Mouse (Mus musculus): ENCODE results near the gene Dusp6.
"Not testable (repeated sequence)": the region's sequence is repeated elsewhere in the genome, so short reads cannot be mapped to it uniquely, and the experiment has no call there.

Dusp6 gene

DNA sequence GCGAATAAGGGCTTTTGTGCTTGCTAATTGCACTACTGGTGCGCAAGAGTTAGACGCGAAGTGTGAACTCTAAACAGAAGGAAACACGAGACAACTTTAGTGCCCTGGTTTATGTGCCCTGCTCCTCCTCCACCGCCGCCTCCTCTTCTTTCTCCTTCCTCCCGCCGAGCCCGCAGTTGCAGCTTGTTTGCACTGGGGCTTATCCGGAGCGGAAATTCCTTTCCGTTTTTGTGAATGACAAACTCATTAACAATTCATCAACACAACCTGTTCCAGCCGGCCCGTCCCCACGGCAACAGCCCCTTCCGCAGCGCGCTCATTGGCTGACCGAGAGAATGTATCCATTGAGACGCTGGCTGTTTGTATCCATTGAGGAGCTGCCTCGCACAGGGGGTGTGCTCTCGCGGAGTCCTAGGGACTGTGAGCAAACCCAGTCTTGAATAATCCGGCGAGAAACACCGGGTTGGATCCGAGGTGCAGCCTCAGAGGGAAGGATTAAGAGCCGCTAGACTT is at the start of gene Dusp6:
TSS of gene Dusp6 (plus strand) at position 365 of the 513 bp plus-strand sequence.
- CTCF ChIA-PET: interaction anchor here in 1 of 4 experiments (0.5 kb wide), 1 partner anchor 97 kb away, joined by 3 read pairs; no protein-coding TSS in a partner anchor
- POLR2A ChIA-PET: interaction anchor here (0.5 to 4.4 kb wide), 34 partner anchors 8 to 353 kb away, joined by 3 to 24 read pairs (median 4); partner anchors contain the start of gene Galnt4 (in 1 of the 4)

GRCm38 (mm10) chr10:99214421-99215299 is 48.4 kb upstream of the Dusp6 start:
- CTCF ChIA-PET: interaction anchor here in 1 of 4 experiments (1.1 kb wide), 1 partner anchor 52 kb away, joined by 8 read pairs; no protein-coding TSS in a partner anchor
- POLR2A ChIA-PET: interaction anchor here in 2 of 4 experiments (0.9 to 2.7 kb wide), 10 partner anchors 9 to 49 kb away, joined by 3 to 12 read pairs (median 4); partner anchors contain the start of gene Dusp6 (in 2 of the 2)

GRCm38 (mm10) chr10:99216570-99216969 is 46.5 kb upstream of the Dusp6 start:
- POLR2A ChIA-PET: interaction anchor here in 1 of 4 experiments (0.6 to 2.7 kb wide), 5 partner anchors 9 to 245 kb away, joined by 3 to 12 read pairs (median 3); no protein-coding TSS in a partner anchor
- CTCF ChIA-PET: not testable (repeated sequence)

- CTCF ChIA-PET: interaction anchor here in 1 of 4 experiments (0.6 kb wide), 1 partner anchor 27 kb away, joined by 3 read pairs; no protein-coding TSS in a partner anchor
- POLR2A ChIA-PET: no interaction called here
Observed at GRCm38 (mm10) chr10:99221540-99221939, 41.5 kb upstream of the Dusp6 start.

DNA sequence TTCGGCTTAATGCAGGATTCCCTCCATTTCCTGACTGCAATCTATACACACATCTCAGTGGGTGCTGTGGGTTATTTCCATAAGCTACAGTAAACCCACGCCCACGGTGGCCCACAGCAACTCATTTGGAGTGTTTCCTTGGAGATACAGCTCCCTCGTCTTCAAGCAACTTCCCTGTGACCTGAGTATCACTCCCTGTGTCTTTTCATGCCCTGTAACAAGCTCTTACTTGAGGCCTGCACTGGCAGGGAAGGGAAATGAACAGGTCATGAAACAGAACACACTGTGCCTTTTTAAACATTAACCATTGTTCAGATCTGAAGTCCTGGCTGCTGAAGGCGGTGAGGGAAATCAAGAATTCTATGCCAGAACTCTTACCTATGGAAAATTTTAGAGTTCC is 40.3 kb upstream of the Dusp6 start:
- ChIA-PET CTCF (no interaction called here), POLR2A (interaction anchor here in 2 of 4 experiments (0.7 to 1.0 kb wide), 2 partner anchors 31 to 40 kb away, joined by 3 read pairs; partner anchors contain the start of gene Dusp6 (in 1 of the 2))

DNA sequence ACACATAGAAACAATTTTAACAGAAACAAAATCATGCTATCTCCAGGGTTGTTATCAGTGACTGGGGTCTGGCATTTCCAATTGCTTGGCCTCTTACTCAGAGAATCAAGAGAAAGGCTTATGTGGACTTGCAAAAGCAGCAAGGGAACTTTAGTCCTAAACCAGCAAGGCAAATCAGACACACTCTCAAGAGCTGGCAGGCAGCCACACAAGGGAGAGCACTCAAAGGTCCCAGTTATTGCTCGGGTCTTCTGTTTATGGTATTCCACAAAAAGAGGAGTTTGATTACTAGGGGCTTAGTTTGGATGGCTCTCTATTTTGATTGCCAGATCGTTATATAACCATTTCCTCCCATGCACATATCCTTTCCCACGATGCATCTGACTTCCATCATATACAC is 38.8 kb upstream of the Dusp6 start:
- ChIA-PET POLR2A (interaction anchor here in 1 of 4 experiments (0.9 kb wide), 1 partner anchor 9 kb away, joined by 3 read pairs; no protein-coding TSS in a partner anchor), CTCF (no interaction called here)

DNA sequence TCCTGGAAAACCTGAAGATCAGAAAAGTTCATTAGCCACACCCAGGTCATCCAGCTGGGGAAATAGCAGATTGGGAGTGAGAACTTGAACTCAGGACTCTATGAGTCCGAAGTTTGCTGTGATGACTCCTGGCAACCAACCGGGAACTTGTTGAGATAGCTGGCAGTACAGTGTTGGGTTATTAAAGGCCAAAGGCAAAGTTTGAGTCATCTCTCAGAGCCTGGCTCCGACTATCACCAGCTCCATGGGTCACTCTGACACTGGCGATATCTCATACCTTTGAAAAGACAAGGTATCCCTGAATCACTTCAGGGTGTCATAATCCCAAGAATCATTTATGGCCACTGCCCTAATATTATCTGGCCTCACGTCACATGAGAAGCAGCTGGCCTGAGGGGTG is 36.2 kb upstream of the Dusp6 start:
- ChIA-PET CTCF (no interaction called here), POLR2A (interaction anchor here in 2 of 4 experiments (0.5 to 1.5 kb wide), 2 partner anchors 16 to 26 kb away, joined by 3 to 4 read pairs; no protein-coding TSS in a partner anchor)

- CTCF ChIA-PET: interaction anchor here in 2 of 4 experiments (0.6 kb wide), 4 partner anchors 57 to 387 kb away, joined by 3 to 7 read pairs (median 4); no protein-coding TSS in a partner anchor
- POLR2A ChIA-PET: interaction anchor here (0.6 to 1.5 kb wide), 12 partner anchors 10 to 286 kb away, joined by 3 to 7 read pairs (median 4); no protein-coding TSS in a partner anchor
Observed at GRCm38 (mm10) chr10:99227968-99228864, 34.8 kb upstream of the Dusp6 start.

DNA sequence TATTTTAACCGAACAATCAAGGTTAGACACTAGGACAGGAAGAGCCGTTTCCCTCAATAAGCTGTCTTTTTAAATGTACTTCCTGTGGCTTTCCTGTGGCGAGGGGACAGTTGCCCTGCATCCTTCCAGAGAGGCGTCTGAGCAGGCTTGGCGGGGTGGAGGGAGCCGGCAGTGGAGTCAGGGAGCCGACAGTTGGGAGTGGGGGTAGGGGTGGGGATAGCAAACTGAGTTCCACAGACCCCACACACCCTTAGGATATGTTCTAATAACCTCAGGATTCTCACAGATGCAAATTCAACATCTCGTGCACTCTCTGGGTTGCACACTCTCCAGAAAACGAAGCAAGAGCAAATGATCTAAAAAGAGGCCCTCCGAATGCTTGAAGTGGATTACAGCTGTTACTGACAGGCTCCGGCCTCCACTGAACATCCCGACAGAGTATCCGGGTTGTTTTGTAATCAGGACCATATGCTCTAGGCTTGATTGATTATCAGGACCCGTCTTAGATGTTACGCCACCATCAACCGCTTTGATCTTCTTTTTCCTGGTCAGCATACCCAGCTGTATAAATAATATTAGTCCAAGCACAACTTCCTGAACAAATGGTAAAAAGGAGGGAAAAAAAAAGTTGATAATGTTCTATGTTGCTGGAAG is 33.9 kb upstream of the Dusp6 start:
- ChIA-PET CTCF (interaction anchor here in 2 of 4 experiments (0.6 kb wide), 3 partner anchors 56 to 342 kb away, joined by 3 to 7 read pairs (median 4); no protein-coding TSS in a partner anchor), POLR2A (interaction anchor here in 3 of 4 experiments (0.6 to 1.5 kb wide), 6 partner anchors 9 to 447 kb away, joined by 3 to 7 read pairs (median 4); no protein-coding TSS in a partner anchor)

DNA sequence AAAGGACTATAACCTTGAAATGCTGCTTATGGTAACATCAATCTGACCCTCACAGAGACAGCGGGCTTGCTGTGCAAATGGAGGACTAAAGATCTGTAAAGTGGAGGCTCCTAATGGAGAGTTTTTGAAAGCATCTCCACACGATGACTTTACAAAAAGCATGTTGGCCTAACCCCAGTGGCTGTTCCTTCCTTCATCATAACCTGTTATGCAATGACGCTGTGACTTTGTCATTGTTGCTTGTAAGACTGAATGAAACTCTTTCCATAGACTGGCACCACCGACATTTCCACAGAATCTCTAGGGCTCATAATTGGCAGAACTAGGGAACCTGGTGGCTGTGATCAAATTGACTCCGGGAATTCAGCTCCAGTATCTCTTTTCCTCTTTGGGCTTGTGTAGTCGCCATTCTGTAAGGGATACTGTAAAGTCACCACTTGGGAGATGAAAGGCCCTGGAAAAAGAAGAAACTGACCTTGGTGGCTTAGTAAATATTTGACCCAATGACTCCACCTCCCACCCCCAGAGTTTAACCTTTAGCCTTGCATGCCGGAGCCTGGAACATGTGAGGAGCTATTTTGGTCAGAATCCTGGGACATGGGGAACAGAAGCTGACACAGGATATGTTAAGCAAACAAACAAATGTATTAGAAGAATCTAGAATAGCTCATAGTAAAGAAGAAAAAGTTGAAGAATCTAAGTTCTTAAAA is 30.4 kb upstream of the Dusp6 start:
- CTCF ChIA-PET: interaction anchor here in 1 of 4 experiments (0.5 kb wide), 1 partner anchor 12 kb away, joined by 3 read pairs; no protein-coding TSS in a partner anchor
- POLR2A ChIA-PET: interaction anchor here in 2 of 4 experiments (1.0 to 1.2 kb wide), 2 partner anchors 25 to 30 kb away, joined by 3 to 4 read pairs; partner anchors contain the start of gene Dusp6 (in 1 of the 2)

DNA sequence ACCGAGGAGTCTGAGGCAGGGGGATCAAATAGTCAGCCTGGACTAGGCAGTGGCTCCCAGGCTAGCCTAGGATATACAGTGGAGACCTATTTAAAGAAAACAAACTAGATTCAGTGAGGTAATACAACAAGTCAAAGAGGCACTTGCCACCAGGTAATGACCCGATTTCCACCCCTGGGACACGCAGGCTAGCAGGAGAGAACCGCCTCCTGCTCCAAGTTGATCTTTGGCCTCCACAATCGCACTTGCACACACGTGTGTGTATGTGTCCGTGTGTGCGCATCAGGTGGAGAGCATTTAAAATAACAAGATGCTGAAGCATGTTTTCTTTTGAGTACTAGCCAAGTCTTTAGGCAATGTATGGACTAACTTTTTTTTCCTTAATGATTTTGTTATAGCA is 28.7 kb upstream of the Dusp6 start:
- ChIA-PET CTCF (no interaction called here), POLR2A (no interaction called here)

DNA sequence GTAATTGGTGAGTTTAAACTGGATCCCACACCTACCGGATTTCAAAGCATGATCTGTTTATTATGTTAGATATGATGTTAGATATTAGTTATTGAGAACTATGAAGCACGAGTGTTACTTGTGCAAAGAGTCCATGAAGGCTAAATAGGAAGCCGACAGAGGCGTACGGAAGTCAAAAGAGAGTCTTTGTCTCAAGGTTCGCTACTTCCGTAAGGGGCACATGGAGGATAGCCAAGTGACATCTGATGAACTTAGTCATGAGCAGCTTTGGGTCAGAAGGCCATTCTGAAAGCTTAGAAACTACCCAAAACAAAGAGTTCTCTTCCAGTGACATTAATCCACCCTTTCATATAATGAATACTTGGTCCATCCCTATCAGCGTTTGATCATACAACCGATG is 27.9 kb upstream of the Dusp6 start:
- CTCF ChIA-PET: no interaction called here
- POLR2A ChIA-PET: no interaction called here

DNA sequence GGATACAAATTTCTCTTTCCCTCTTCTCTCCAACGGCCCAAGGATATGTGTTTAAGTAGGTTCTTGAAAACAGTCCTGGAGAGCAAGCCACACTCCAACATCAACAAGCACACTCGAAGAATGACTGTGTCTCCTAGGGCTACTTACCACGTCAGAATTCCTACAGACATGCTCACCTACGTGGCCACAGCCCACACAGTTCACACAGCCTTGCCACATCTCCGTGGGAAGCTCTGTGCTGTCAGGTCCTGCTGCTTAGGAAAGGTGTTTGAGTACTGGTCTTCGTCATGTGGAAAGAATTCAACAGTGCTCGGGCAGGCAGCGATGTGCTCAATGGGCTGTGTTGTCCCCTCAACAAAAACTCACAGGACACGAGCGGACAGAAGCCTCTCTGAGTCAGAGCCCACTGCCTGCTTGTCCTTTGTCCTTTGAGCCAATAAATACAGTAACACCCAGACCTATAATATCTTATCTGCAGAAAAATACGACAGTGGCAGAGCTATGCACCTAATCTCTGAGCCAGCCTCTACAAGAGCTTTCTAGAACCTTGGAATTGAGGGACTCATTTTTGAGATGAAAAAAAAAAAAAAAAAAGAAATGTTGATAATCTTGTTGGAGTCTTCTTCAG is 25.7 kb upstream of the Dusp6 start:
- CTCF ChIA-PET: interaction anchor here in 1 of 4 experiments (0.6 kb wide), 1 partner anchor 378 kb away, joined by 3 read pairs; no protein-coding TSS in a partner anchor
- POLR2A ChIA-PET: interaction anchor here in 2 of 4 experiments (0.7 to 1.1 kb wide), 3 partner anchors 9 to 24 kb away, joined by 3 to 4 read pairs (median 3); no protein-coding TSS in a partner anchor

- CTCF ChIA-PET: no interaction called here
- POLR2A ChIA-PET: interaction anchor here in 2 of 4 experiments (0.6 to 1.1 kb wide), 2 partner anchors 9 to 10 kb away, joined by 3 to 7 read pairs; no protein-coding TSS in a partner anchor
Observed at GRCm38 (mm10) chr10:99238537-99238936, 24.5 kb upstream of the Dusp6 start.

- POLR2A ChIA-PET: interaction anchor here in 2 of 4 experiments (0.6 to 0.9 kb wide), 2 partner anchors 19 kb away, joined by 3 read pairs; no protein-coding TSS in a partner anchor
- CTCF ChIA-PET: no interaction called here
Observed at GRCm38 (mm10) chr10:99241284-99241828, 21.7 kb upstream of the Dusp6 start.

All from embryonic stem cell, embryonic (primary cell).